Mouse (Mus musculus) kidney, adult 8-10 months (tissue): ENCODE results near the gene Adk.
A peak's percentile ranks its signal among the peaks of the same experiment; 100 is the strongest.

Experiments used
- DNase-seq, 2 experiments: peaks; one replicate each; pipeline ENCODE4 v3.0.0; 2022

Adk gene

DNA sequence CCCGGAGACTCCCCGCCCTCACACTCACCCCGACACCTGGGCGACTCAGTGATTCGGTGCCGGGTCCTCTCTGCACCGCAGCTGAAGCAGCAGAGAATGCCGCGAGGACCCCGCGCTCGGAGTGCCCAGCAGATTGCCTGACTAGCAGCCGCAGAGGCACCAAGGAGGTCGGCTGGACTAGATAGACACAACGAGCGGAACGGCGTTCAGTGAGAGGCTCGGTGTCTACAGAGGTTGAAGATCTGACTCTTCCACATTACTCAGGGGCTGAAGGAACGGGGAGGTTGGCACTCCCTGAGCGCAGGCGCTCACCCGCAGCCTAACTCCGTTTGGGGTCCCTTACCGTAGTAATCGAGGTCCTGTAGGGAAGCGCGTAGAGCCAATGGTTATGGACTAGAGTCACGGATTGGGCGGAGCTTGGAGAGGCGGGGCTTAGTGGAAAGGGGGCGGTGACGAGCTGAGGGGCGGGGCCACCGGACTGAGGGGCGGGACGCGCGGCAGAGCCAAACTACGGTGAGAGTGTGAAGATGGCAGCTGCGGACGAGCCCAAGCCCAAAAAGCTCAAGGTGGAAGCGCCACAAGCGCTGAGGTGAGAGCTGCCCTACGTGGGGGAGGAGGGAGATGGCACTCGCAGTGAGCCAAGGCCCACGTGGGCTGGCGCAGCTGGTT lies at the start of gene Adk, which contains the start of gene Ap3m1:
Gene Adk, plus strand, starts transcription at position 463 of the 669 bp plus-strand sequence.
Gene Ap3m1, minus strand, starts transcription at position 397 of the 669 bp plus-strand sequence.
- peak; percentile 91 to 92 for DNase-seq

GRCm38 (mm10) chr14:21013800-21014334 lies 38.5 kb upstream of the Adk start:
- DNase-seq = no peak

- no peak for DNase-seq
These were observed 34.5 kb upstream of the Adk start for GRCm38 (mm10) chr14:21017871-21018270.

GRCm38 (mm10) chr14:21018977-21019376 lies 33.4 kb upstream of the Adk start:
- peak in 1 of 2 experiments; percentile 12 for DNase-seq

DNA sequence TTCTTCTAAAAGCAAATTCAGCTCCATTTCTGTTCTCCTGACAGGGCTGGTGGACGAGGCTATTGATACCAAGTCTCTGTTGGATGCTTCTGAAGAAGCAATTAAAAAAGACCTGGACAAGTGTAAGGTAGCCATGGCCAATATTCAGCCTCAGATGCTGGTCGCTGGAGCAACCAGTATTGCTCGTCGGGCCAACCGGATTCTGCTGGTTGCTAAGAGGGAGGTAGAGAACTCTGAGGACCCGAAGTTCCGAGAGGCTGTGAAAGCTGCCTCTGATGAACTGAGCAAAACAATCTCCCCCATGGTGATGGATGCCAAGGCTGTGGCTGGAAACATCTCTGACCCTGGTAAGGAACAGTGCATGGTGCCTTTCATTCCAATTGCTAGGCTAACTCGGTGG lies 31.9 kb upstream of the Adk start:
- DNase-seq = no peak

GRCm38 (mm10) chr14:21027542-21027941 lies 24.8 kb upstream of the Adk start:
- no peak for DNase-seq

DNA sequence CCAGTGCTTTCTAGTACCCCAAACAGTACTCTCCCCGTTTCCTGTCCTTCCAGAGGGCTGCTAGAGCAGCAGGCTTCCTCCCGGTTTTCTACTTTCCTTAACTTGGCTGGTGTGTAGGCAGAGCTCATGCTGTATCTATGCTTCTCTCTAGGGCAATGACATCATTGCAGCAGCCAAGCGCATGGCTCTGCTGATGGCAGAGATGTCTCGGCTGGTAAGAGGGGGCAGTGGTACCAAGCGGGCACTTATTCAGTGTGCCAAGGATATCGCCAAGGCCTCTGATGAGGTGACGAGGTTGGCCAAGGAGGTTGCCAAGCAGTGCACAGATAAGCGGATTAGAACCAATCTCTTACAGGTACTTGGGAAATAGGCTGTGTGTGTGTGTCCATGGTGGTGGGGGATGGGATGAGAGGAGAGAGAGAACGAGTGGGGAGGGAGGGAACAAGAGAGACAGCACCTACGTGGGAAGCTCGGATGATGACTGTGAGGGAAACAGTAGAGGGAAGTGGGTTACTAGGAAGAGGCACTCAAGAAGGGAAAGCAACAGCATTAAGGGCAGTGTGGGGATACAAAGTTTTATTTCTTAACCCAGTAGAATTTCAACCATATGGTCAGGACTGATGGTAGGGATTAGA lies 23.2 kb upstream of the Adk start:
- DNase-seq = no peak

- DNase-seq = peak; percentile 49 to 75
These were observed 20.4 kb upstream of the Adk start for GRCm38 (mm10) chr14:21031783-21032511.

GRCm38 (mm10) chr14:21034271-21034670 lies 18.1 kb upstream of the Adk start:
- DNase-seq = no peak

DNA sequence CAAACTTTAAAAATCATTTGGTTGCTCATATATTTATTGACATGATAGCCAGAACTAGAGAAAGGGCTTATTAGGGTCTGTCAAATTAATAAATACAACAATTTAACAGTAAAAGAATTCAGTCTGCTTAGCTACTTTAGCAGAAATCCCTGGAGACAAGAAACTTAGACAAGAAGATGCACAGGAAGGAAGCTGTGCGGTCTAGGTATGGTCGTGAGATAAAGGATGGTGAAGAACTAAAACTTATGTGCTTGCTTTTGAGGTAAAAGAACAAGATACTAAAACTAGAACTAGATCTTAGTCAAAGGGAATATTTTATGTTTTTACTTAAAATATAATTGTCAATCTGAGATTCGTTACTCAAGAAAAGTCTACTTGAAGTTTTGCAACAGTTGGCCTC lies 17.6 kb upstream of the Adk start:
- no peak for DNase-seq

GRCm38 (mm10) chr14:21039077-21039476 lies 13.3 kb upstream of the Adk start:
- DNase-seq = no peak

GRCm38 (mm10) chr14:21039623-21040022 lies 12.8 kb upstream of the Adk start:
- no peak for DNase-seq

- no peak for DNase-seq
These were observed 4.5 kb upstream of the Adk start for GRCm38 (mm10) chr14:21047840-21048239.

DNA sequence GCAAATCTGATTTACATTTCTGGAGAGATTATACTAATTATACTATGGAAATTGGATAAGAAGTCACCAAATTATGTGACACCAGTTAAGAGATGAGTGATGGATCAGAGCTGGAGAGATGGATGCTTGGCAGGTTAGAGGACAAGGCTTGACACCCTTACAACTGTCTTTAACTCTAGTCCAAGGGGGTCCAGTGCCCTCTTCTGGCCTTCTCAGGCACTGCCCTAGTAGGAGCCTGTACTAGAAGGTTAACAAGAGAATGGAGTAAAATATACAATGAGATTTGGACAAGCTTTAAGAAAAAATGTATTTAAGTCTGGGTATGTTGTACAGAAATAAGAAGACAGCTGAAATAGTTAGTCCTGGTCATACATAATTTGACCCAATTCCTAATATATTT lies 3.5 kb upstream of the Adk start:
- DNase-seq = peak; percentile 32 to 69

- peak in 1 of 2 experiments; percentile 32 for DNase-seq
These were observed 1.6 kb upstream of the Adk start for GRCm38 (mm10) chr14:21050734-21051133.

- no peak for DNase-seq
These were observed 828 bp upstream of the Adk start for GRCm38 (mm10) chr14:21051380-21052111.

DNA sequence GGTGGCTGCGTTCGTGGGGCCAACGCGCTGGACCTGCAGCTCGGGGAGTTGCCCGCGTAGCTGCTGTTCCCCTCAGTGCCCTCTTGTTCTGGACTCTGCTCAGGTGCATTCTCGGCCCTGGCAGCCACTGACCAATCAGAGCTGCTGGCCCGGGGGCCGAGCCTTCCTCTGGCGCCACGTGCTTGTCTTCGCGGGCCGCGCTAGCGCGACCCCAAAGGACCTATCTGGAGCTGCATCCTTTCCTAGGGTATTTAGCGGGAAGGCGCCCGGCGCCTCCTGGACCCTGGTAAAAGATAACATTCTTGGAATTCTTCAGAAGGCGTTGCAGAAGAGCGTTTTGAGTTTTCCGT lies 382 bp downstream of the Adk start:
- peak; percentile 91 to 93 for DNase-seq

GRCm38 (mm10) chr14:21053151-21053550 lies 777 bp downstream of the Adk start:
- DNase-seq = peak in 1 of 2 experiments; percentile 50

DNA sequence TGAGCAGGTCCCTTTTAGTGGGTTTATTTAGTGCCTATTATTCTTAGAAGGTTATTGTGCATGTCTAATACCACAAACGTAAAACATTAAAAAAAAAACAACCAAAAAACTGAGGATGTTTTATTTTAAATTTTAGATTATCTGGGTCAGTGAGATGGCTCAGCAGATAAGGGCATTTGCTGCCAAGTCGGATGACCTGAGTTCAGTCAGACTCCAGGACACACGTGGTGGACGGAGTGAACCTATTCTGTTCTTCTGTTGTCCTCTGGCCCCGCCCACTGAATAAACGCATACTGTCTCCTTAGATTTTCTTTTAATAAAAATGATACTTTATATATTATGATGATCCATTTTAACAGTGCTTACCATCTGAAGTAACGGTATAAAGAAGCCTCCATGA lies 1.2 kb downstream of the Adk start:
- DNase-seq = peak; percentile 57 to 63

- no peak for DNase-seq
These were observed 6.6 kb downstream of the Adk start for GRCm38 (mm10) chr14:21058972-21059371.

GRCm38 (mm10) chr14:21062766-21063513 lies 10.6 kb downstream of the Adk start:
- no peak for DNase-seq

- no peak for DNase-seq
These were observed 11.9 kb downstream of the Adk start for GRCm38 (mm10) chr14:21064321-21064720.
